Mouse (Mus musculus): ENCODE results near the gene Gabpb1.

Gene Gabpb1
- long read RNA-seq, experiment 1, full-length matches to known transcripts = 12 of 21 reads
- long read RNA-seq, experiment 1, partial matches to known transcripts = 1 of 21 reads
- long read RNA-seq, experiment 1, other reads (novel, unspliced or antisense) = 8 of 21 reads
- long read RNA-seq, experiment 2, full-length matches to known transcripts = 14 of 19 reads
- long read RNA-seq, experiment 2, partial matches to known transcripts = 1 of 19 reads
- long read RNA-seq, experiment 2, other reads (novel, unspliced or antisense) = 4 of 19 reads

GRCm38 (mm10) chr2:126676122-126676515 lies at the start of gene Gabpb1:
Gabpb1 (minus strand) TSS chr2:126676337.
- intact Hi-C loops (cut with DNase I) = no loop called here

GRCm38 (mm10) chr2:126712950-126713349 lies 36.8 kb upstream of the Gabpb1 start:
- intact Hi-C loops (cut with DNase I) = no loop called here

- intact Hi-C loops (cut with DNase I) = no loop called here
Measured at GRCm38 (mm10) chr2:126712526-126712925, 36.4 kb upstream of the Gabpb1 start.

GRCm38 (mm10) chr2:126708361-126708760 lies 32.2 kb upstream of the Gabpb1 start:
- intact Hi-C loops (cut with DNase I) = no loop called here

GRCm38 (mm10) chr2:126707438-126707779 lies 31.3 kb upstream of the Gabpb1 start:
- intact Hi-C loops (cut with DNase I) = loop anchor here (2.0 kb wide), 1 partner anchor 33 kb away; no protein-coding TSS in a partner anchor

- intact Hi-C loops (cut with DNase I) = loop anchor here (2.0 kb wide), 1 partner anchor 32 kb away; no protein-coding TSS in a partner anchor
Measured at GRCm38 (mm10) chr2:126706759-126707437, 30.8 kb upstream of the Gabpb1 start, which contains the start of gene Usp8. Usp8 (plus strand) TSS chr2:126707328.

GRCm38 (mm10) chr2:126695285-126695684 lies 19.1 kb upstream of the Gabpb1 start:
- intact Hi-C loops (cut with DNase I) = no loop called here

GRCm38 (mm10) chr2:126691290-126691689 lies 15.2 kb upstream of the Gabpb1 start:
- intact Hi-C loops (cut with DNase I) = no loop called here

GRCm38 (mm10) chr2:126682937-126683336 lies 6.8 kb upstream of the Gabpb1 start:
- intact Hi-C loops (cut with DNase I) = no loop called here

GRCm38 (mm10) chr2:126682333-126682732 lies 6.2 kb upstream of the Gabpb1 start:
- intact Hi-C loops (cut with DNase I) = no loop called here

- intact Hi-C loops (cut with DNase I) = no loop called here
Measured at GRCm38 (mm10) chr2:126677366-126677765, 1.2 kb upstream of the Gabpb1 start.

GRCm38 (mm10) chr2:126675169-126676121 lies 692 bp downstream of the Gabpb1 start:
- intact Hi-C loops (cut with DNase I) = loop anchor here (2.0 kb wide), 1 partner anchor 31 kb away; the partner anchor contains the start of gene Usp8

GRCm38 (mm10) chr2:126674441-126675168 lies 1.5 kb downstream of the Gabpb1 start:
- intact Hi-C loops (cut with DNase I) = loop anchor here (2.0 kb wide), 1 partner anchor 32 kb away; the partner anchor contains the start of gene Usp8

GRCm38 (mm10) chr2:126673317-126674242 lies 2.6 kb downstream of the Gabpb1 start:
- intact Hi-C loops (cut with DNase I) = loop anchor here (2.0 kb wide), 1 partner anchor 33 kb away; the partner anchor contains the start of gene Usp8

GRCm38 (mm10) chr2:126668621-126669252 lies 7.4 kb downstream of the Gabpb1 start:
- intact Hi-C loops (cut with DNase I) = no loop called here

GRCm38 (mm10) chr2:126665984-126666383 lies 10.2 kb downstream of the Gabpb1 start:
- intact Hi-C loops (cut with DNase I) = loop anchor here (2.0 kb wide), 1 partner anchor 63 kb away; no protein-coding TSS in a partner anchor

GRCm38 (mm10) chr2:126663481-126663880 lies 12.7 kb downstream of the Gabpb1 start:
- intact Hi-C loops (cut with DNase I) = no loop called here

GRCm38 (mm10) chr2:126652929-126653328 lies 23.2 kb downstream of the Gabpb1 start:
- intact Hi-C loops (cut with DNase I) = no loop called here

- intact Hi-C loops (cut with DNase I) = no loop called here
Measured at GRCm38 (mm10) chr2:126647762-126648161, 28.4 kb downstream of the Gabpb1 start.
